Mouse (Mus musculus) embryonic facial prominence, embryonic 14.5 days (tissue): Measurements from ENCODE around the gene Cotl1. TPM values are rescaled to one million over a fixed set of nuclear protein-coding genes. Genes with fewer than 3 reads are reported as not detected.

Source experiments
- ATAC-seq: fragments of 200-750 bp; cut with Nextera tagmentation; 2 replicates; pipeline ENCODE4 v1.8.0; 2017; ENCODE audit warnings: low read depth, moderate number of reproducible peaks, moderate TSS enrichment
- DNase-seq: peaks from one replicate; pipeline ENCODE4 v3.0.0-alpha.2; 2015; ENCODE audit warnings: low spot score
- H3K27ac ChIP-seq: fragments of 300-500 bp; sonication (generic); replicated peaks from 2 replicates; pipeline ENCODE4 v1.5.1; 2014; ENCODE audit warnings: low read depth, mild to moderate bottlenecking, low read length, moderate library complexity
- H3K27me3 ChIP-seq: fragments of 300-500 bp; sonication (generic); replicated peaks from 2 replicates; pipeline ENCODE4 v1.6.1; 2014; ENCODE audit warnings: low read length; ENCODE audit not compliant: control insufficient read depth, insufficient read depth
- H3K36me3 ChIP-seq: fragments of 300-500 bp; sonication (generic); 2 replicates; pipeline ENCODE4 v1.6.1; 2014; ENCODE audit warnings: low read length, mixed read lengths; ENCODE audit not compliant: control insufficient read depth, insufficient read depth
- H3K4me1 ChIP-seq: fragments of 300-500 bp; sonication (generic); 2 replicates; pipeline ENCODE4 v1.6.1; 2014; ENCODE audit warnings: antibody characterized with exemption, low read length; ENCODE audit not compliant: control insufficient read depth, insufficient read depth
- H3K4me2 ChIP-seq: fragments of 300-500 bp; sonication (generic); 2 replicates; pipeline ENCODE4 v1.6.1; 2014; ENCODE audit warnings: low read depth, mild to moderate bottlenecking, low read length, moderate library complexity, mixed read lengths
- H3K4me3 ChIP-seq: fragments of 300-500 bp; sonication (generic); 2 replicates; pipeline ENCODE4 v1.5.1; 2014; ENCODE audit warnings: low read depth, mild to moderate bottlenecking, low read length
- H3K9ac ChIP-seq: fragments of 300-500 bp; sonication (generic); 2 replicates; pipeline ENCODE4 v1.6.1; 2014; ENCODE audit warnings: low read depth, mild to moderate bottlenecking, low read length, moderate library complexity, mixed read lengths
- H3K9me3 ChIP-seq: fragments of 300-500 bp; sonication (generic); 2 replicates; pipeline ENCODE4 v1.6.1; 2016; ENCODE audit warnings: low read length; ENCODE audit not compliant: control insufficient read depth
- WGBS: fragments of 180-500 bp; shearing (Covaris S2); extraction: QIAGEN DNeasy Blood & Tissue Kit; methylation state at CpG from one replicate; pipeline ENCODE4 v1.1.7; 2014; 5-methylcytosine and 5-hydroxymethylcytosine counted together
- polyA plus RNA-seq: library from polyadenylated mRNA; unstranded; fragments of >200 nt; fragmentation: Nextera tagmentation; extraction: Ambion mirVana; gene quantifications from 2 replicates; pipeline ENCODE4 v1.2.1, GENCODE M21; 2014

Cotl1 gene
- polyA plus RNA-seq, 1 experiment from 2014 or later: 255 TPM

- Histone ChIP-seq H3K4me1 (peaks cover 38% of the 10 kb centered on the region), H3K36me3 (no peaks in the 10 kb centered on the region), H3K27me3 (no peaks in the 10 kb centered on the region), H3K9ac (no peak overlapping the region), H3K4me2 (no peak overlapping the region), H3K9me3 (no peaks in the 10 kb centered on the region), H3K27ac (no peak overlapping the region), H3K4me3 (no peak overlapping the region)
- 83% methylated on average over 4 of the region's 4 CpGs for WGBS
- ATAC-seq (no peak), DNase-seq (no peak)
Observed at GRCm38 (mm10) chr8:119836831-119837230, 3.5 kb downstream of the Cotl1 start.

GRCm38 (mm10) chr8:119835270-119835669 is 5.1 kb downstream of the Cotl1 start:
- Histone ChIP-seq H3K4me2 (no peak overlapping the region), H3K4me1 (peaks cover 46% of the 10 kb centered on the region), H3K9me3 (no peaks in the 10 kb centered on the region), H3K9ac (no peak overlapping the region), H3K27me3 (no peaks in the 10 kb centered on the region), H3K36me3 (no peaks in the 10 kb centered on the region), H3K4me3 (no peak overlapping the region), H3K27ac (no peak overlapping the region)
- 70% methylated on average over 5 of the region's 5 CpGs for WGBS
- no peak for DNase-seq
- no peak for ATAC-seq

GRCm38 (mm10) chr8:119834676-119835075 is 5.7 kb downstream of the Cotl1 start:
- Histone ChIP-seq H3K4me3 (no peak overlapping the region), H3K27ac (no peak overlapping the region), H3K4me1 (peaks cover 49% of the 10 kb centered on the region), H3K4me2 (no peak overlapping the region), H3K36me3 (no peaks in the 10 kb centered on the region), H3K27me3 (no peaks in the 10 kb centered on the region), H3K9me3 (no peaks in the 10 kb centered on the region), H3K9ac (no peak overlapping the region)
- ATAC-seq (no peak), DNase-seq (no peak)
- 79% methylated on average over 6 of the region's 6 CpGs for WGBS

- H3K27ac ChIP-seq: no peak overlapping the region
- H3K36me3 ChIP-seq: no peaks in the 10 kb centered on the region
- no peaks in the 10 kb centered on the region for H3K9me3 ChIP-seq
- WGBS: 30% methylated on average over 5 of the region's 5 CpGs
- no peak overlapping the region for H3K4me3 ChIP-seq
- DNase-seq (no peak), ATAC-seq (no peak)
- H3K27me3 ChIP-seq: no peaks in the 10 kb centered on the region
- H3K4me2 ChIP-seq: no peak overlapping the region
- peaks cover 48% of the 10 kb centered on the region for H3K4me1 ChIP-seq
- 0 out of 2 replicates have a peak overlapping the region, but pooled peaks have one; percentile 0 for H3K9ac ChIP-seq
Observed at GRCm38 (mm10) chr8:119832931-119833330, 7.4 kb downstream of the Cotl1 start.

- H3K27ac ChIP-seq: no peak overlapping the region
- ATAC-seq (no peak), DNase-seq (no peak)
- H3K4me2 ChIP-seq: 0 out of 2 replicates have a peak overlapping the region, but pooled peaks have one; percentile 5
- H3K36me3 ChIP-seq: no peaks in the 10 kb centered on the region
- no peaks in the 10 kb centered on the region for H3K9me3 ChIP-seq
- 46% methylated on average over 7 of the region's 7 CpGs for WGBS
- peaks cover 45% of the 10 kb centered on the region for H3K4me1 ChIP-seq
- H3K9ac ChIP-seq: 0 out of 2 replicates have a peak overlapping the region, but pooled peaks have one; percentile 22
- no peak overlapping the region for H3K4me3 ChIP-seq
- H3K27me3 ChIP-seq: no peaks in the 10 kb centered on the region
Observed at GRCm38 (mm10) chr8:119832101-119832617, 8.2 kb downstream of the Cotl1 start.

- Histone ChIP-seq H3K4me1 (peaks cover 45% of the 10 kb centered on the region), H3K9ac (0 out of 2 replicates have a peak overlapping the region, but pooled peaks have one; percentile 22), H3K4me2 (peak overlapping the region; percentile 5; the same call in 1 of the 2 replicates), H3K4me3 (no peak overlapping the region), H3K9me3 (no peaks in the 10 kb centered on the region), H3K27ac (no peak overlapping the region), H3K36me3 (no peaks in the 10 kb centered on the region), H3K27me3 (no peaks in the 10 kb centered on the region)
- ATAC-seq: peak; percentile 30; the same call in 1 of the 2 replicates
- DNase-seq: peak; percentile 73
- 34% methylated on average over 20 of the region's 20 CpGs for WGBS
Observed at GRCm38 (mm10) chr8:119831336-119831995, 8.9 kb downstream of the Cotl1 start.

GRCm38 (mm10) chr8:119830589-119830988 is 9.8 kb downstream of the Cotl1 start:
- no peak overlapping the region for H3K9ac ChIP-seq
- no peaks in the 10 kb centered on the region for H3K36me3 ChIP-seq
- no peak overlapping the region for H3K4me3 ChIP-seq
- WGBS: 63% methylated on average over 7 of the region's 7 CpGs
- no peak overlapping the region for H3K27ac ChIP-seq
- H3K4me1 ChIP-seq: peaks cover 45% of the 10 kb centered on the region
- no peak overlapping the region for H3K4me2 ChIP-seq
- H3K27me3 ChIP-seq: no peaks in the 10 kb centered on the region
- DNase-seq: no peak
- H3K9me3 ChIP-seq: no peaks in the 10 kb centered on the region
- no peak for ATAC-seq

GRCm38 (mm10) chr8:119829870-119830580 is 10.3 kb downstream of the Cotl1 start:
- H3K27me3 ChIP-seq: no peaks in the 10 kb centered on the region
- no peak overlapping the region for H3K27ac ChIP-seq
- H3K4me1 ChIP-seq: peaks cover 45% of the 10 kb centered on the region
- ATAC-seq (peak; percentile 34), DNase-seq (peak; percentile 70)
- no peaks in the 10 kb centered on the region for H3K36me3 ChIP-seq
- H3K9me3 ChIP-seq: no peaks in the 10 kb centered on the region
- 32% methylated on average over 16 of the region's 16 CpGs for WGBS
- no peak overlapping the region for H3K9ac ChIP-seq
- no peak overlapping the region for H3K4me2 ChIP-seq
- H3K4me3 ChIP-seq: no peak overlapping the region
